Mouse (Mus musculus) gastrocnemius, adult 8-10 months (tissue): ENCODE data around the gene Olfr547. TPM values are rescaled to one million over a fixed set of nuclear protein-coding genes. Genes with fewer than 3 reads are reported as not detected.
A peak's percentile ranks its signal among the peaks of the same experiment; 100 is the strongest.
"Not testable (repeated sequence)": the region's sequence is repeated elsewhere in the genome, so short reads cannot be mapped to it uniquely, and the experiment has no call there.

Experiments
- DNase-seq, 2 experiments: peaks; one replicate each; pipeline ENCODE4 v3.0.0; 2022; ENCODE audit warnings: low spot score in 2 of 2
- total RNA-seq, 4 experiments: library from RNA; stranded (reverse); gene quantifications; 2 replicates each; pipeline ENCODE4 v1.2.4; 2022

Olfr547 gene
- not detected for total RNA-seq

DNA sequence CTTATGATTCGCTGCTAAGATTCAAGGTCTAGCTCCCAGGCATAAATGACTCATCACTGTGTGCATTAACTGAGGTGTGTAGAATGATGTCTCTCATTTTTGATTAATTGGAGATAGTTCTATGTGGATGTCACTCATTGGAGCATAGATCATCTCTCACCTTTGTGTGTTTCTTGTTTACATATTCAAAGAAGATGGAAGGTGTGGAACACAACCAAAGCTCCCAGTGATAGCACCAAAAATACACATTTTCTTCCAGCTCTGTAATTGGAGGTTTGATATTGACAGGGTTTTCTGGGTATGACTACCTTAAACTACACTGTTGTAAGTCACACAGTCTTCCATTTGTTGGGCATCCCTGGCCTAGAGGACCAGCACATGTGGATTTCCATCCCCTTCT, at the start of gene Olfr547:
Gene Olfr547, plus strand, starts transcription at position 301 of the 400 bp plus-strand sequence.
- DNase-seq, result no peak

DNA sequence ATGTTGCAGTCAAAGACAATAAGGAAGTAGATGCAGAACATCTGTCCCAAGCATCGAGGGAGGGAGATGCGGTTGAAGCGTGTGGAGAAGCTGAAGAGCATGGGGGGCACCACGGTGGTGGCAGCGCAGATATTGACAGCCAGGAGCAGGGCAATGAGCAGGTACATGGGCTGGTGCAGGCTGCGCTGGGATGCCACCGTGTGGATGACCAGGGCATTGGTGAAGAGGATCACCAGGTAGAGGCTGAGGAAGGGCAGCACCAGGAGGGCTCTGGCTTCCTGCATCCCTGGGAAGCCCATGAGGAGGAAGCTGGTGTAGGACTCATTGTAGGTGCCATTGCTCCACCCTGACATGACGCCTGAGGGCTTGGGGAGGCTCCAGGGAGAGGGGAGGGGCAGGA, 49.8 kb upstream of the Olfr547 start:
- DNase-seq, result not testable (repeated sequence)

DNA sequence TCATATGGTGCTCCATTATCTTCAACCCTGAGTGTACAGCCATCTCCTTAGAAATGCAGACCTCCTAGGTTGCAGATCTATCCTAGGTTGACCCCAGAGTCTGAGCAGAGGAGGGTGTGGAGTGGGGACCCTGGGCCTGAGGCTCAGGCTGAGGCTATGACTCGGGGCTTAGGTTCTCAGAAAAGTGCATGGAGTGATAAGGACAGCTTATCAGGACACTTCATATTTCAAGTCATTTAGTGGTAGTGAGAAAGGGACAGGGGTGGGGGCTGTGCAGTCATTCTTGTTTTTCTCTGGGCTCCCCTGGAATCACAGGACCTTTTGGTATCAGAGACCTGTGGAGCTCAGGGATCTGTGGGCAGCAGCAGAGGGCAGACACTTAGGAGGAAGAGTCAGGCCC, 48.4 kb upstream of the Olfr547 start:
- DNase-seq, result no peak

DNA sequence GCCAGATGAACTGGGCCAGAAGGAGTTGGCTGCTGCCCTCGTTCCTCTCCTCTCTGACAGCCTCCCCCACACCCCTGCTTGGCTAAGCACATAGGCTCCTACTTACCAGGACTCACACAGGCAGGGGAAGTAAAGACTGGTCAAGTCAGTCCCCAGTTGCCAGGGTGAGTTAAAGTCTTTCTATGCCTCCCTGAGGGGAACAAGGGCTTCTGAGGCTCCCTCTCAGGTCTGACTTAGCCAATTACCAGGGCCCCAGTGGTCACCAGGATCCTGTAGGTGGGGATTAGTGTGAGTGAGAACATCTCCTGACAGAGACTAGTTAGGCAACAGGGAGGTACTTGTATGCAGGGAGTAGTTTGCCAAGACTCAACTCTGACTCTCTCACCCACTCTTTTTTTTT, 46.4 kb upstream of the Olfr547 start, which contains the start of gene Olfr544:
Gene Olfr544, minus strand, starts transcription at position 153 of the 400 bp plus-strand sequence.
- no peak for DNase-seq

DNA sequence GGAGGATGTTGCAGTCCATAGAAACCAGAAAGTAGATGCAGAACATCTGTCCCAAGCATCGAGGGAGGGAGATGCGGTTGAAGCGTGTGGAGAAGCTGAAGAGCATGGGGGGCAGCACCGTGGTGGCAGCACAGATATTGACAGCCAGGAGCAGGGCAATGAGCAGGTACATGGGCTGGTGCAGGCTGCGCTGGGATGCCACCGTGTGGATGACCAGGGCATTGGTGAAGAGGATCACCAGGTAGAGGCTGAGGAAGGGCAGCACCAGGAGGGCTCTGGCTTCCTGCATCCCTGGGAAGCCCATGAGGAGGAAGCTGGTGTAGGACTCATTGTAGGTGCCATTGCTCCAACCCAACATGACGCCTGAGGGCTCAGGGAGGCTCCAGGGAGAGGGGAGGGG, 40.1 kb upstream of the Olfr547 start:
- not testable (repeated sequence) for DNase-seq

DNA sequence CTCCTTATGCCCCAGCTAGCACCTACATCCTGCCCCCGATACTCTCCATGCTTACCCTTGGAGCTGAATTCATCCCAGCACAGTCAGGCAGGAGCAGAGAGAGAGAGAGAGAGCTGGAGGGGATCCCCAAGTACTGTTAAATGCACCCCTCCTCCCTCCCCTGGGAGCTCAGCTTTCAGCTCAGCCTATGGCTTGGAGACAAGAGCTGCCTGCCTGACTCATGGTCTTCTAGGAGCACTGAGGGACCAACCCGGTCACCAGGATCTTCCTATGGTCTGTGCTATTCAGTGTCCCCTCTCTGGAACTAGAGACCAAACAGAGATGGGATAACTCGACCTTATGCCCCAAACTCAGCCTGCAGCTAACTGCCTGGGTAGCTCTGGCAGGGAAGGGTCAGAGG, 35.1 kb upstream of the Olfr547 start, which contains the start of gene Olfr545:
Gene Olfr545, minus strand, starts transcription at position 101 of the 400 bp plus-strand sequence.
- no peak for DNase-seq

DNA sequence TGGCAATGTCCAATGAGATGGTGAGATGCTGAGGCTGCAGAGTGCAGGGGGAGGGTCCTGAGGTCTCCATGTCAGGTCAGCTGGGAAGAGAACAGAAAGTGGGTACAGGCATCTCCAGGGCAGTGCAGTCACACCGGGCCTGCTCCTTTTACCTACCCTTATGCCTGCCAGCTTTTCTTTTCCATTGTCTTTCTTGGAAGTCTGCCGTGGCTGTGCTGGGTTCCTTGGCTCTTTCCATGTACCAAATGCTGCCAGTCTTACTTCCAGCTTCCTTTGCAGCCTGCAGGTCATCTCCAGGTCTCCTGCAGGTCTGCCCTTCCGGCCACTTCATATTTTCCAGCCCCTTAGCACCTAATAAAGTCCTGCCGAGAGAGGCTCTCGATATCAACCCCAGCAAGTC, 32.6 kb upstream of the Olfr547 start:
- no peak for DNase-seq

DNA sequence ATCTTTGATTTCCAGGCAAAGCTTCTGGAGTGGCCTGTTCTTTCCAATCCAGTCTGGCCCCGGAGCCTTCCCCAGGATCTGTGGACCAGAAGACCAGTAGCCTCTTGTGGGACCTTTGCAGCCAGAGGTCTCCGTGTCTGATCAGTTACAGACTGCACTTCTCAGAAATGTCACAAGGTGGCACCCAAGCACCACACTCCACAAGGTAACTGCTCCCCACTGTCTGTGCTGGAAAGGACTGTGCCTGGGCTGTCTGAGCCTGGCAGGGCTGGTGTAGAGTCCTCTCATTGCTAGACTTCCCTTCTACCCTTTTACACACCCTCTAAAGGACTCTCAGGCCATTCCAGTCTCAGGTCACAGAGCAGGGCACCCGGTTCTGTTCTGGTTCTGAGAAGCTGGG, 27.7 kb upstream of the Olfr547 start:
- DNase-seq, result peak; percentile 47 to 49

DNA sequence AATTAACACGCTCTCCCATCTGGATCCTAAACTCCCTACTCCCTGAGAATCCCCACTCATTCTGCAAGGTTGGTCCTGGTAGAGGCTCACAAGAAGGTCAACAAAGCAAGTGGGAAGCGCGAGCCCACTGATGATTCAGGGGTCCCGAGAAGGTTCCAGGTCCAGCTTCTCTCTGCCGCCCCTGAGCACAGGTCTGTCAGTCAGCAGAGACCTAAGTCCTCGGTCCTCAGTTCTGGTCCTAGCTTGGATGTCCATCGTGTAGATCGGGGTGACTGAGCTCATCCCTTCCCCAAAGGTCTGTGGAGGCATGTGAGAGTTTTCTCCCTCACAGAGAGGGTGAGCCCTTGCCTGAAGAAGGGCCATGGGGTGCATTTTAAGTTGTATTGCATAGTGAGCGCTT, 26.5 kb upstream of the Olfr547 start:
- no peak for DNase-seq

DNA sequence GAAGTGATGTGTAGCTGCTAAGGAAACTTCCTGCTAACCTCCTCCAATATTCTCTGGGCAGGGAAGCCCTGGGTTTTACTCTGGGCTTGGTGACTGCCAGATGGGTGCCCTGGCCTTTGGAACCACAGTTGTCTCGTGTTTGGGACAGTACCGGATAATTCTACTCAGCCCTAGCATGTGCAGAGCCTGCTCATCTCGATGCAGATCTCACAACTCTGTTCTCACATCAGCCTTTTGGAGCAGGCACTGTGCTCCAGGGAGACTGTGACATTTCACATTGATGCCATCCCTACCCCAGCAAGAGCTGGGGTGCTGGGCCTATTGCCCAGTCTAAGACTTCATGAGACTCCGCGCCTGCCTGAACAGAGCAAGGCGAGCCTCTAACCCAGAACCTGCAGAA, 25.9 kb upstream of the Olfr547 start:
- no peak for DNase-seq

DNA sequence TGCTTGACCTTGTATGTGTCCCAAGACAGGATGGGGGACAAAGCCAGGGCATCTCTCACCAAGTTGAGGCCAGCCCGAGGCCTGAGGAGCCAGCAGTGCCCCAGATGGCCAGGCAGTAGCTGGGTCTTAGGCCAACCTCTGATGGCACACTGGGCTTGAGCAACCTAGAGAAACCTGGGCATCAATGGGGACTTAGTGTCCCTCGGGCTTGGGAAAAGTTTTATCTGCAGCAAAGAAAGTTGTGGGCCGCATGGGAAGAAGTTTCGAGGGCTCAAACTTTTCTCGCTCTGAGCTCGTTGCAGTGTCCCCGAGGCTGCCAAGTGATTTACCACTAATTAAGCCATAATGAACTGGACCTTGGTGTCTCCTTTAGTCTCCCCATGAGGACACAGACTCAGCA, 24.8 kb upstream of the Olfr547 start:
- no peak for DNase-seq

DNA sequence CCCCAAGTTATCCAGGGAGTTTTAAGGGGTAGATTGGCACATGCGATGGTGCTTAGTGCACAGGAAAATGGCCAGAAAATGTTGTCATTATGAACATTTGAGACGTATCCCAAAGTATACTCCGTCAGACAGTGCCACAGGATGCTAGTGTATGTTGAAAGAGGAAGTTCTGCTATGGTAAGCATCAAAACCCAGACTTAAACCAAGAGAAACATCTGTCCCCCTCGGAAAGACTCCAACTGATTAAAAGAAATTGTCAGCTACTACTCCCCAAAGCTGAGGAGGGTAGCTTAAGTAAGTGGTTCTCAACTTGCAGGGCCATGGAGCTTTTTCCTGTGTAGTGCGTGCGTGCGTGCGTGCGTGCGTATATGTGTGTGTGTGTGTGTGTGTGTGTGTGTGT, 22.6 kb upstream of the Olfr547 start:
- no peak for DNase-seq

DNA sequence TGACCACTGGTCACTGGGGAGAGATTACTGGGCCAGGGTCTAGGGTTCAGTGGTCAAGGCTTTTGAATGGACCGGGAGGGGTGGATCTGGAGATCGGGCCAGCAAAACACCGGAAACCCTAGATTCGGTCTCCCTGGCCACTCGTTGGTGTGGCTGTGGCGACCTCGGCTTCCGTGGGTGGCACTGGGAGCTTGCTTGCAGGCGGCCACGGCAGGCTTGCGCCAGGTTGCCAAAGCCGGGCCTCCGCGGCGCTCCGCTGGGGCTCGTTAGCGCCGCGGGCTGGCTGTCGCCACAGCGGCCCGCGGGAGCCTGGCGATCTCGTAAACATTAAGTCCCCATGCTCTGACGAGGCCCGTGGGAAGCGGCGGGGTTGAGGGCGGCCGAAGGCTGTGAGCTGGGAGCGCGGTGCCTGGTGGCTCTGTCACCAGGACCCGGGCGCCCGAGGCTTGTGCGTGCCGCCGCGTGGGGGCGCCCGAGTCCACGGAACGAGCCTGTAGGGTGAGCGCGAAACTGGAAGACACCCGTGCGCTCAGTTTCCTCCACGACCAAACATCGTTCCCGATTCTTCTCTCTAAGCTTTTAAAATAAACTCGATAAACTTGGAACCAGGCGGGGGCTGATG, 21.6 kb upstream of the Olfr547 start:
- DNase-seq, result peak; percentile 63 to 65

DNA sequence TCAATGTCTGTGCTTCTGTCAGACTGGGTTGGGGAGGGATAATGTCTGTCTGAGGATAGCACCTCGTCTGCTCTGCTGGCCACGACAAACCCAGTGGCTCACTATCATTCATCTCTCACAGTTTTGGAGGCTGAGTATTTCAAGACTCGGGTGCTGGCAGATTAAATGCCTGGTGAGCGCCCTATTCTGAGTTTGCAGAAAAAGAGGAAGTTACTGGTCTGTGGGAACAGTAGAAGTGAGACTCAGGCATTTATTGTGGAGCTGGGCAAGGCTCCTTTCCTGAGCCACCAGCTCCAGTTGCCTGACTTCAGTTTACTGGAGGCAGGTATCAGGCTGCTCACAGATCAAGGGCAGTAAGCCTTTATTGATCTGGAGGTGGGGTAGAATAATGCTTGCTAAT, 20.4 kb upstream of the Olfr547 start:
- no peak for DNase-seq

DNA sequence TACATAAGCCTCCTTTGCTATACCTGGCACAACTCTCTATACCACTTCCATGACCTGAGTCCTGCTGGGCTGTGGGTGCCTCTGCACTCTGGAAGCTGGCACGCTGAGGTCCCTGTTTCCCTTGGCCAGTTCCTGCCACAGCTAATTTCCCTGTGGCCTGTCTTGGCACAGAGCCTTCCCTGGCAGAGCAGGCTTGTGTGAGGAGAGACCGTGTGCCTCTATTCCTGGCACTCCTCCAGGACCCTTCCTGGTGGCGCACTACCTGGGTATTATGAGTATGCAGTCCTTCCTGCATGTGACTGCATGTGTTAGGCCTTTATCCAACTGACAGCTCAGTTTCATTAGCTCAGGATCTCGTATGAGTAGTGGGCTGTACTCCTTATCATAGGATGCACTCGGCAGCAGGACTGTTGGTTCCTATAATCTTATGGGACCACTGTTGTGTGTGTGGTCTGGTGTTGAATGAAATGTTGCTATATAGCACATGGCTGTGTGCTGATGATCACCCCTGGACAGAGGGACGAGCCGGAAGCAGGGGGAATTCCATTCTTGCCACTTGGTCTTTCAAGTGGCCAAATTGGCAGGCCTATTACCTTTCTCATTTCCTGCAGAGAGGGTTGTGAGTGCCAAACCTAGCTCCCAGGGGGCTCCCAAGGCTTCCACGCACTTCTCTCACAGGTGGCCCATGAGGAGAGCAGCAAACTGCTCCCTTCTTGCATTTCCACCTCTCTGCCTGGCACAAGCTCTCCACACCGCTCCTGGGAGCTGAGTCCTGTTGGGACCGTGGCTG, 18.1 kb upstream of the Olfr547 start:
- DNase-seq, result no peak

DNA sequence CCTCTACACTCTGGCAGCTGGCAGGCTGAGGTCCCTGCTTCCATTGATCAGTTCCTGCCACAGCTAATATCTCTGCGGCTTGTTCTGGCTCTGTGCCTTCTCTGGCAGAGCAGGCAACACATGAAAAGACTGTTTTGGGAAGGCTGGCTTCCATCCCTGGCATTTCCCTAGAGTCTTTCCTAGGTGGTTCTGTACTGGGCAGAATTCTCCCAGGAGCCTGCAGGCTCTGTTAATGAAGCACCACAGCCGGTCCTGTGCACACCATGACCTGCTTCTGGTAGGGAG, 17.6 kb upstream of the Olfr547 start:
- no peak for DNase-seq

DNA sequence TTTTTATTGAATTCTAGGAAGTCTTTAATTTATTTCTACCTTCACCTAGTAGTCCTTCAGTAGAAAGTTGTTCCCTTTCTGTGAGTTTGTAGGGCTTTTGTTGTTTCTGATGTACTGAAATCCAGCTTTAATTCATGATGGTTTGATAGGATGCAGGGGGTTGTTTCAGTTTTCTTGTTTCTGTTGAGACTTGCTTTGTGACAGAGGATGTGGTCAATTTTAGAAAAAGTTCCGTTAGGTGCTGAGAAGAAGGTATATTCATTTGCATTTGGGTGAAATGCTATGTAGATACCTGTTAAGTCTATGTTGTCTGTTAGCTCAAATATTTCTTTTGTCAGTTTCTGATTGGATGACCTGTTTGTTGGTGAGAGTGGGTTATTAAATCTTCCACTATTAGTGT, 5.5 kb upstream of the Olfr547 start:
- no peak for DNase-seq

DNA sequence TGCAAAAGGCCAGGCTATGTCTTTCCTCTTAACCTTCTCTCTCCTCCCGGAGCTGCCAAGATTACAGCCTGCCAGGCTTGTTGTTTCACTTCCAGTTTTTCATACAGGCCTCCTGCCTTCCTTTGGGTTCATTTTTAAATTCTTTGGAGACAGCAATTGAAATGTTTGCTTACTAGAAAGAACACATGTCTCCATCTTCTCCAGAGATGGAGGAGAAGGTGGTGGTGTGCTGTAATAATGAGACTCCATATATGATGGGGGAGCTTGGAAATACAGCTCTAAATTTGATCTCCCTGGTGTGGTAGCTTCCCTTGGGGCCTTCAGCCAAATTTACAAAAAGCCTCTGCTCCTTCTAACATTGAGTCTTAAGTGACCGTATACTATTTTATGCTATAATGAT, 6.0 kb downstream of the Olfr547 start, which contains the start of gene Olfr548-ps1:
Gene Olfr548-ps1, plus strand, starts transcription at position 301 of the 400 bp plus-strand sequence.
- DNase-seq, result no peak

DNA sequence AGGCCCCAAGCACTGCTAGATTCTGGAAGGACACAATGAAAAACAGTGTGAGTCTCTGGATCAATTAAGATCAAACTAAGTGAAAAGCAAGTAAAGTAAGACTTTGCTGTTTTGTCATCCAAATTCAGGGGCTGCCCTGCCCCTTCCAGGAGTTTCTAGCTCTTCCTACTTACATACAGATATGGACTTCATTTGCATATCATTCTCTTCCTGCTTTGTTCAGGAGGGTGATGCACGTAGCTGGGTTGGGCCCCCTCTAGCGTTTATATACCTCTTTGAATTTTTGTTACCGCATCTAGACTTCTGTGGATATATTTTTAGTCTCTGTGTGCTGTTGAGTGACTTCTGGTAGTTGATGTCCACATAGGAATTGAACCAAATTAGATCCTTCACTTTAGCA, 6.7 kb downstream of the Olfr547 start:
- DNase-seq, result no peak

DNA sequence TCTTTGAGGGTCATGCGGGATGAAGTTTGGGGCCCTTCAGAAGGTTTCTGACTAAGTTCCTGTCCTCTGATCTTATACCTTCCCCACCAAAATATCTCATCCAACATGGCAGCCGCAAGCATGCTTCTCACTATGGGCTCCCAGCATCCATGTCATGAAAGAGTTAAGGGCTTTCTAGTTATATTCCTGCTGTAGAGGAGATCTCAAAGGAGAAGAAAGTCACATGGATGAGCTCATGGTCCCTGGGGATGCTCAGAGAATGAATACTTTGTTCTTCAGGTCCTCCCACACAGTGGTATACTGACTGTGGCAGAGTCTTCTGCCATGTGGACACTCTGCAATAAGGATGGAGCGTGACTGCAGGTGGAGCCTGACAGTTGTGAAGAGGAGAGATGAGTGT, 15.0 kb downstream of the Olfr547 start, which contains the start of gene Olfr549:
Gene Olfr549, plus strand, starts transcription at position 301 of the 400 bp plus-strand sequence.
- DNase-seq, result no peak

DNA sequence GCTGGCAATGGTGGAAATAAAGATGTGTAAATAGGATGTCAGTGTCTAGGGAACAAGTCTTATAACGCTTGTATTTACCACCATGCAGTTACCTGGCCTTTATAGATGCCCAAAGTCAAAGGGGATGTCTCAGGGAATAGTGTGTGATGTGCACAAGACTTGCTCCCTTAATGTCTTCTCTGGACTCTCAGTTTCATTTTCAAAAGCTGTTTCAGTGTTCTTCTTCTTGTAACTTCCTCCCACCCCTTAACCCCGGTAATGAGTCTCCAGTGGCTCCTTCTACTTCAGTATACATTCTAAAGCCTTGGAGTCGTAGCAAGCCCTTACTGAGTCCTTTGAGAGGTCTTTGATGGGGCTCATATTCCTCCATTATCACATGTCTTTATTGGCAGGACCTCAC, 18.7 kb downstream of the Olfr547 start:
- no peak for DNase-seq

DNA sequence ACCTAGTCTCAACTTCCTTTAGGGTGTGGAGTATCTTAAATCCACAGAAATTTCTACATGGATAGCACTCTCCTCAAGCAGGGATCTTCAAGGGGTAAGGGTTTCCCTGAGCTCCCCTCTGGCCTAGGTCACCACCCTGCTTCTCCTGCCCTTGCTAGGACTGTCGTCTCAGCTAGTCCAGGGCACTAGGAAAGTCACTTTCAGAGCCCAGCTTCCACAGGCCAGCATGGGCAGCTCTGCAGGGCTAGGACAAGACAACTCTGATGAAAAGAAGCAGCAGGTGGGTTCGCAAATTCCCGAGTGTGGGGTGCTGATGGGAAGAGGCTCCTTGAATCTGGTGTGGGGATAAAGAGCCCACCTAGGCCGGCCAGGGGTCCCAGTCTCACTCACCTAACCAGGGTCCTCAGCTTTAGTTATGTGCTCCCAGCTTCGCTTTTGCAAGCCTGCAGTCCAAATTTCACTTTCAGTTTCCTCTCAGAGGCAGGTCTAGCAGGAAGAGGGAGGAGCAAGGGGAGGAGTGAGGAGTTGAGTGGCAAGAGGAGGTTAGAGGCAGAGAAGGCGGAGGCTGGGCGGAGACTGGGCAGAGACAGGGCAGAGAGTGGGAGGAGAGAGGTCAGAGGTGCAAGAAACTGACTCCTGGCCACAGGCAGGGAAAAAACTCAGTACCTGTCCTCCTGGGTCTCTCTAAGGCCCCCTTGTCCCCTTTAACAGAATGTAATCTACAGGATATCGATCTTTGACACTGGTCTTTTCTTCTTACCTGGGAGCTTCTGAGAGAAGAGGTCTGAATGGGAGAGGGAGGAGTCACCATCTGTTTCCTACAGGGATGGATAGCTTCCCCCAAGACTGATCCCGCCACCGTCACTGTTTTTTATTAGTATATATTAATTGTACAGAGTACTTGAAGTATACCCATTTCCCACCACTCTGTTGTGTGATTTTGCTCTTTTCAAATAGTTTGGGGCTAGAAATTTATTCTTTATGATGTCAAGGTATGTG, 30.7 kb downstream of the Olfr547 start, which contains the start of gene Trim21:
Gene Trim21, minus strand, starts transcription at position 488 of the 999 bp plus-strand sequence.
- DNase-seq, result peak; percentile 78 to 80
